Mouse (Mus musculus): ENCODE data around the gene Npc1l1. TPM values are rescaled to one million over a fixed set of nuclear protein-coding genes. Genes with fewer than 3 reads are reported as not detected.
A peak's percentile ranks its signal among the peaks of the same experiment; 100 is the strongest.

Gene Npc1l1
- total and polyA plus RNA-seq, 2 experiments from 2014 or later = 0.05 to 0.09 TPM

DNA sequence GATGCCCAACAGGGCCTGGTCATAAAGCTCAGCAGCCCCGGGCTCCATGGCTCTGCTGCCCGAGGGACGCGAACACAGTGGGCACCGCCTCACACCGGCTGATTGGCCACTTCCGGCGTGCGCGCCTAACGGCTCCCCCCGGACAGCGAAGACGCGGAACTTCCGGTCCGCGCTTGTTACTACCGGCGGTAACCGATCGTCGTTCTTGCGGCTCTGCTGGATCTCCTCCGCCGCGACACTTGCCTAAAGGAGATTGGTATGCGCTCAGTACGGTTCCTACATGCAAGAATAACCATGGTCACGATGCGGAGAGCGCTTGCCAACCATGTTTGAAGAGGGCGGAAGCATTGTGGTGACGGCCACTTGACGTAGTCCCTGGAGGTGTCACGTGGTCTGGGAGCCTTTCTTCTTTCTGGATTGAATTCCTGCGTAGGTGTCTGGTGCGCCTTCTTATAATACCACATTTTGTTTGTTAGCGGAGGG is 29.8 kb downstream of the Npc1l1 start, which contains the start of gene Nudcd3:
Gene Nudcd3, minus strand, starts transcription at position 329 of the 483 bp plus-strand sequence.
- ATAC-seq (ENCODE audit: low FRiP score) (peak; percentile 97), DNase-seq (ENCODE audit: low spot score) (peak; percentile 94)
- TF ChIP-seq CTCF (IDR thresholded peaks at IDR 0.05) = no peak
- Histone ChIP-seq H3K27ac (ENCODE audit: low read depth, low read length) (peak within 1 kb of the TSS; percentile 90), H3K4me3 (ENCODE audit: low read depth, low read length) (peak within 1 kb of the TSS; percentile 95), H3K9me3 (ENCODE audit: low read length) (no peaks in the 10 kb centered on the region), H3K9ac (replicated peaks; ENCODE audit: low read length, poor library complexity, severe bottlenecking) (peak within 1 kb of the TSS; percentile 90), H3K27me3 (ENCODE audit: insufficient read depth, low read length) (no peaks in the 10 kb centered on the region; the same call in 1 of the 2 replicates), H3K36me3 (ENCODE audit: insufficient read depth, low read length) (no peaks in the 10 kb centered on the region), H3K4me2 (ENCODE audit: low read depth, low read length, poor library complexity, severe bottlenecking) (peak within 1 kb of the TSS; percentile 73), H3K4me1 (ENCODE audit: insufficient read depth, low read length) (0 out of 2 replicates have a peak, but pooled peaks cover 8% of the 10 kb centered on the region)
- WGBS = under 1% methylated on average over 39 of the region's 39 CpGs

DNA sequence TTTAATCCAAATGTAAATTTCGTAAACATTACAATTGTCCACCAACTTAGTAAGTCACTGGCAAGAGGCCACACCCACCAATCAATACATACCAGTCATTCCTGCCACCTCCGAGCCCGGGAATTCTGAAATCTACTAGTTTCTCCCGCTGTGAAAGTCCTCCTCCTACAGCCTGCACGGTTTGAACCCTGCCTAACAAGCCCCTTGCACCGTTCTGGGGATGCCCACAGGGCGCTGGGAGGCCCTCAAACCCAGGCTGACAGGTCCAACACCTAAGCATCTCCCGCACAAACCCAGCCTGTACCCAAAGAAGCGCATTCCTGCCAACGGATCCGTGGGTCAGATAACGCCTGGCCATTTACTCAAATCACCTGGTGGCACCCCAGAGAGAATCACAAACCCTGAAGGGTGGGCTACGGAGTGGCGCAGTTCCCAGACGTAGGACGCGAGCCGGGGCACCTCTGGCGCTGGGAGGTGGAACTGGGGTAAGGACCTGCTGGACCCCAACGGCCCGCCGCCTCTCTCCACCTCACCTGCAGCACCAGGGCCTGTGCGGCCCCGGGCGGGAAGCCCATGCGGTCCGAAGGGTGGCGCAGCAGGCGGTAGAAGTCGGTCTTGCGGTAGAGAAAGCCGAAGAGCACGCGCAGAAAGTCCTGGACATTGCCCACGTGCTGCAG is 30.4 kb downstream of the Npc1l1 start, which contains the start of gene A730071L15Rik:
Gene A730071L15Rik, plus strand, starts transcription at position 620 of the 677 bp plus-strand sequence.
- peak; percentile 30; the same call in 1 of the 2 replicates for TF ChIP-seq CTCF (IDR thresholded peaks at IDR 0.05)
- Histone ChIP-seq H3K9me3 (ENCODE audit: low read length) (no peaks in the 10 kb centered on the region), H3K36me3 (ENCODE audit: insufficient read depth, low read length) (no peaks in the 10 kb centered on the region), H3K9ac (replicated peaks; ENCODE audit: low read length, poor library complexity, severe bottlenecking) (peak within 1 kb of the TSS; percentile 90), H3K4me1 (ENCODE audit: insufficient read depth, low read length) (0 out of 2 replicates have a peak, but pooled peaks cover 8% of the 10 kb centered on the region), H3K4me3 (ENCODE audit: low read depth, low read length) (peak within 1 kb of the TSS; percentile 95), H3K27me3 (ENCODE audit: insufficient read depth, low read length) (no peaks in the 10 kb centered on the region; the same call in 1 of the 2 replicates), H3K4me2 (ENCODE audit: low read depth, low read length, poor library complexity, severe bottlenecking) (peak within 1 kb of the TSS; percentile 73), H3K27ac (ENCODE audit: low read depth, low read length) (peak within 1 kb of the TSS; percentile 90)
- ATAC-seq (ENCODE audit: low FRiP score) = peak; percentile 59
- peak; percentile 8 for DNase-seq (ENCODE audit: low spot score)
- WGBS = 2% methylated on average over 32 of the region's 35 CpGs

DNA sequence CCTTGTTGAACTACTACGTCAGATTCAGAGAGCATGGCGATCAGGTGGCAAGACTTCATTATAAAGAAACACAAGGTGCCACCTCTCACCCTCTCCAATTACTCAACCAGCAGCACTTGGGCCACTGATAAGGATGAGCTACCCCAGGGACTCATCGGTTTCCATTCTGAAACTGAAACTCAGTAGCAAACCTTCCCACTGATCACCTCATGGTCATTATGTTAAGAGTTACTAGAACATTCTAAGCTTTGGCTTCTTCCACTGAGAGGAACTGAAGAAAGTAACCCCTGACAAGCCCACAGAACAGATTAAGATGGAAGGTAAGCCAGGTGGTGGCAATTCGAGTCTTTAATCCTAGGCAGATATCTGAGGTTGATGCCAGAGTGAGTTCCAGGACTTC is 31.5 kb downstream of the Npc1l1 start:
- no peak overlapping the region for H3K9ac ChIP-seq (replicated peaks; ENCODE audit: low read length, poor library complexity, severe bottlenecking)
- no peaks in the 10 kb centered on the region for H3K36me3 ChIP-seq (ENCODE audit: insufficient read depth, low read length)
- no peak for ATAC-seq (ENCODE audit: low FRiP score)
- H3K4me2 ChIP-seq (ENCODE audit: low read depth, low read length, poor library complexity, severe bottlenecking) = peak overlapping the region; percentile 73
- TF ChIP-seq CTCF (IDR thresholded peaks at IDR 0.05) = no peak
- no peaks in the 10 kb centered on the region for H3K27me3 ChIP-seq (ENCODE audit: insufficient read depth, low read length)
- 0 out of 2 replicates have a peak, but pooled peaks cover 8% of the 10 kb centered on the region for H3K4me1 ChIP-seq (ENCODE audit: insufficient read depth, low read length)
- no peak overlapping the region for H3K27ac ChIP-seq (ENCODE audit: low read depth, low read length)
- peak overlapping the region; percentile 95; the same call in 1 of the 2 replicates for H3K4me3 ChIP-seq (ENCODE audit: low read depth, low read length)
- no peaks in the 10 kb centered on the region for H3K9me3 ChIP-seq (ENCODE audit: low read length)
- 94% methylated on average over 4 of the region's 4 CpGs for WGBS
- no peak for DNase-seq (ENCODE audit: low spot score)

DNA sequence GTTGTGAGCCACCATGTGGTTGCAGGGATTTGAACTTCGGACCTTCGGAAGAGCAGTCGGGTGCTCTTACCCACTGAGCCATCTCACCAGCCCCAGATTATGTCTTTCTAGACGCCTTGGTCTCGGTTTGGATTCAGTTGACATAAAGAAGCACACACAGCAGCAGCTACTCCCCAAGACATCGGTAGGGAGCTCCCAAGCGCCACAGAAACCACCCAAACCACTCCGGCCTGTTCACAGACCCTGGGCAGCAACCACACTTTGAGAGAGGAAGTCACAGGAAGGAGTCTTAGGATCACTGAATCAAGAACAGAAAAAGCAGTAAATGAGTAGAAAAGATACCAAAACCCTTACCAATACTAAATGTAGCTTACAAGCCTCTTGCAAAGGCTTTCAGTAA is 33.2 kb downstream of the Npc1l1 start:
- WGBS = 92% methylated on average over 8 of the region's 8 CpGs
- Histone ChIP-seq H3K9ac (replicated peaks; ENCODE audit: low read length, poor library complexity, severe bottlenecking) (no peak overlapping the region), H3K36me3 (ENCODE audit: insufficient read depth, low read length) (peaks cover 3% of the 10 kb centered on the region), H3K9me3 (ENCODE audit: low read length) (no peaks in the 10 kb centered on the region), H3K4me1 (ENCODE audit: insufficient read depth, low read length) (0 out of 2 replicates have a peak, but pooled peaks cover 8% of the 10 kb centered on the region), H3K4me2 (ENCODE audit: low read depth, low read length, poor library complexity, severe bottlenecking) (no peak overlapping the region), H3K4me3 (ENCODE audit: low read depth, low read length) (no peak overlapping the region), H3K27me3 (ENCODE audit: insufficient read depth, low read length) (no peaks in the 10 kb centered on the region), H3K27ac (ENCODE audit: low read depth, low read length) (no peak overlapping the region)
- ATAC-seq (ENCODE audit: low FRiP score) = no peak
- no peak for DNase-seq (ENCODE audit: low spot score)
- no peak for TF ChIP-seq CTCF (IDR thresholded peaks at IDR 0.05)

DNA sequence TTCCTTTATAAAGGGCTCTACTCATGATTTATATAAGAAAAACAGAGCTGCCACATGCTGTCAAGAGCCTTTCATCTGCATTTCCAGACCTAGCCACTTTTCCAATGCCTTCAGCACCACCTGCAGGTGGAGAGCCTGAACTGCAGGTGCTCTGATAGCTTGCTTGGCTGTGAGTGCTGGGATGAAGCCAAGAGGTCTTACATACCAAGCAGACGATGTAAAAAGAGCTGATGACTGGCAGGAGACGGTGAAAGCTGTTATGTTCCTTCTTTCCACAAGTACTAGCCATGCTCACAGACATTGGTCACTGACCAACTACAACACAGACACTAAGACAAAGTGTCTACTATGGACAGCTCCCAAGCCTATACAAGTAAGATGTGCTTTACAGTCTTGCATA is 42.1 kb downstream of the Npc1l1 start:
- H3K9ac ChIP-seq (replicated peaks; ENCODE audit: low read length, poor library complexity, severe bottlenecking) = no peak overlapping the region
- H3K9me3 ChIP-seq (ENCODE audit: low read length) = no peaks in the 10 kb centered on the region
- no peaks in the 10 kb centered on the region for H3K36me3 ChIP-seq (ENCODE audit: insufficient read depth, low read length)
- no peaks in the 10 kb centered on the region for H3K27me3 ChIP-seq (ENCODE audit: insufficient read depth, low read length)
- ATAC-seq (ENCODE audit: low FRiP score) (peak; percentile 71; the same call in 1 of the 2 replicates), DNase-seq (ENCODE audit: low spot score) (peak; percentile 96)
- H3K4me2 ChIP-seq (ENCODE audit: low read depth, low read length, poor library complexity, severe bottlenecking) = no peak overlapping the region
- 6% methylated on average over 2 of the region's 2 CpGs for WGBS
- no peak overlapping the region for H3K4me3 ChIP-seq (ENCODE audit: low read depth, low read length)
- H3K27ac ChIP-seq (ENCODE audit: low read depth, low read length) = no peak overlapping the region
- H3K4me1 ChIP-seq (ENCODE audit: insufficient read depth, low read length) = peaks cover 9% of the 10 kb centered on the region; the same call in 1 of the 2 replicates
- peak; percentile 100 for TF ChIP-seq CTCF (IDR thresholded peaks at IDR 0.05)

DNA sequence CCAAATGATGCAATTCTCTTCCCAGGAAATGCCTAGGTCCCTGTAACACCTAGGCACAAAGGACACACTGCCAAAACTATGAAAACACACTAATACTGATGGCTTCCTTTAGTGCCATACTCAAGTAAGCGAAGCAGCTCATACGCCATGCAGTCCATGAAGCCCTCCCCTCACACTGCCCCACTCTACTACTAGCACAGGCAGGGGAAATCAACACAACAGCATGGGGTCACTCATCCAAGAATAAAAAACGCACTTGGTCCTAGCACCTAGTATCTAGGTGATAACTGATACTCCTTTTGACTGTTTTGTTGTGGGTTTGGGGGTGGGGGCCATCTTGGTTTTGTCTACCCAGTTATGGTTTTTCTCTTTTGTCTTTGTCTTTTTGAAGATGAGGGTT is 42.5 kb downstream of the Npc1l1 start:
- Histone ChIP-seq H3K4me3 (ENCODE audit: low read depth, low read length) (no peak overlapping the region), H3K36me3 (ENCODE audit: insufficient read depth, low read length) (no peaks in the 10 kb centered on the region), H3K27ac (ENCODE audit: low read depth, low read length) (no peak overlapping the region), H3K9ac (replicated peaks; ENCODE audit: low read length, poor library complexity, severe bottlenecking) (no peak overlapping the region), H3K4me2 (ENCODE audit: low read depth, low read length, poor library complexity, severe bottlenecking) (no peak overlapping the region), H3K27me3 (ENCODE audit: insufficient read depth, low read length) (no peaks in the 10 kb centered on the region), H3K4me1 (ENCODE audit: insufficient read depth, low read length) (peaks cover 12% of the 10 kb centered on the region; the same call in 1 of the 2 replicates), H3K9me3 (ENCODE audit: low read length) (no peaks in the 10 kb centered on the region)
- DNase-seq (ENCODE audit: low spot score) (no peak), ATAC-seq (ENCODE audit: low FRiP score) (no peak)
- TF ChIP-seq CTCF (IDR thresholded peaks at IDR 0.05) = no peak
- 82% methylated on average over 3 of the region's 3 CpGs for WGBS

All from midbrain, postnatal 0 days (tissue).